Mouse (Mus musculus): ENCODE results near the gene Clec2e.
A peak's percentile ranks its signal among the peaks of the same experiment; 100 is the strongest.
"Not testable (repeated sequence)": the region's sequence is repeated elsewhere in the genome, so short reads cannot be mapped to it uniquely, and the experiment has no call there.

The Clec2e gene

DNA sequence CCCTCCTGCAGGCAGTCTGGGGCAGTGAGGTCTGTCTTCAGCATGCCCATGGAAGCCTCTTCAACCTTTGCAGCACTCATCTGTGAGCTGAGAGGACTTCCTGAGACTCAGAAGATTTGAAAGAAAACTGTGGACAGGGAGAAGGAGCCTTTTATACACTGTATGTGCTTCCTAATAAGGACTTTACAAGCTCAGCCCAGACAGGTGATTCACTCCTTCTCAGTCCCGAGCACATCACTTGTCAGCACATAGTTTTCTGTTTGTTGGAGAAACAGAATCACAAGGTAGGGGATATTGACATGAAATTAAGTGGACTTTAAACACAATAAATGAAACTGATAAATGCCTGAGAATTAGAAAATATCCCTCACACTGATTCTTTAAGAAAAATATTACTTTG lies at the start of gene Clec2e:
Gene Clec2e (minus strand): TSS at position 120 of the 400 bp plus-strand sequence.
- DNase-seq (ENCODE audit: low read depth in 2 of 2, low spot score in 2 of 2): not testable (repeated sequence)

DNA sequence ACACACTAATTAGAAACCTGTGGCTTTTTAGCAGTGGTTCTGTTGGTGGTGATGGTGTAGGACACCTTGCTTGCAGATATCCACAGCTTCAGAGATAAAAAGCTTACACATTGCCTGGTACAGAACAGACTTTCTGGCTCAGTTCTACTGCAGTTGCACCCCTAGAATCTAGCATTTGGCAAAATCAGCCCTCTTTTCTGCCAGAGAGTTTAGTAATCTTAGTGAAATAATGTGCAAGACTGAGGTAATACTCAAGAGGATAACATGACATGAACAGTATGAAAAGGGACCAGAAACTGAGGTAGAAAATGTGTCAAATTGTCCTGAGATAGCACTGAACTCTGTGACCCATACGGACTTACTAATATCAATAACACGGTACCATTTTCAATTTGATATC lies 46.1 kb upstream of the Clec2e start:
- no peak for DNase-seq (ENCODE audit: low read depth in 2 of 2, low spot score in 2 of 2)

DNA sequence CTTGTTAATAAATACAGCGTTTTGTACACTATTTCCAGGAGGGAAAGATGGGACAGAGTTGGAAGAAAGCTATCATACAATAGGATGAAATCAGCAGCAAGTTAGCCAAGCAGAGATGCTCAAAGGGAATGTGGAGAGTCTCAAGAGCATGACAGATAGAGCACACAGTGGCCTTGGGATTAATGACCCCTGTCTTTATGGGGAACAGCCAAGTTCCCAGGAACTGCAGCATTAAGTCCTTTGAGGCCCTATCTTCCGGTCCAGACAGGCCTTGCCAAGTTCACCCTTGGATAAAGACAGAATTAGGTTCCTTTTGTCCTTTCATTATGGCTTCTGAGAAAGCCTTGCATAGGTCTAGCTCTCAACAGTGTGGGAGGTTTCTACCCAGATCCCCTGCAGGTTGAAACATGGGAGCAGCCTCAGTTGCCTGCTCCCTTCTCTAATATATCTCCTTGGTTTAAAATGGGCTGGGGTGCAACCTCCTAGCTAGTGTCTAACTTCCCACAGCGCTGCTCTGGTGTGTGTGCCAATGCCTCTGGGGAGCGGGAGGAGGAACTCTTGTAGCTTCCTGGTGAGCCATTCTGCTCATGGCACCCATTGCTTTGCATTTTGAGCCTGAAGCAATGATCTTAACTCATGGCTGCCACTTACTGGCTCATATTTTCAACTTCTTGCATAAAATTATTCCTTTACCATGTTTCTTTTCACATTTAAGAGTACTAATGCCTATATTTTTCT lies 32.1 kb upstream of the Clec2e start:
- DNase-seq (ENCODE audit: low read depth in 2 of 2, low spot score in 2 of 2): no peak

DNA sequence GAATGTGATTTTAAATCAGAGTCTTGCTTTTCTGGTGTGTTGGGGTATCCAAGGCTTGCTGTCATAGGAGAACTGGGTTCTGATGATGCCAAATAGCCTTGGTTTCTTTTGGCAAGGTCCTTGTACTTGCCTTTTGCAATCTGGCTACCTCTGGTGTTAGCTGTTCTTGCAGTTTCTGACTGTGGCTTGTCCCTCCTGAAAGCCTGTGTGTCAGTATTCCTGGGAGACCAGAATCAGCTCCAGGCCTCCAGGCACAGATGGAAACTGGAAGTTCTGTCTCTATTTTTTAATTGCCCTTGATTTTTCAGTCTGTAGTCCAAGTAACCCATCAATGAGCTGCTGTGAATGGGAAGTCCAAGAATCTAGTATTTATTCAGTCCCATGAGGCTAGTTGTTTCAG lies 26.1 kb upstream of the Clec2e start:
- no peak for DNase-seq (ENCODE audit: low read depth in 2 of 2, low spot score in 2 of 2)

DNA sequence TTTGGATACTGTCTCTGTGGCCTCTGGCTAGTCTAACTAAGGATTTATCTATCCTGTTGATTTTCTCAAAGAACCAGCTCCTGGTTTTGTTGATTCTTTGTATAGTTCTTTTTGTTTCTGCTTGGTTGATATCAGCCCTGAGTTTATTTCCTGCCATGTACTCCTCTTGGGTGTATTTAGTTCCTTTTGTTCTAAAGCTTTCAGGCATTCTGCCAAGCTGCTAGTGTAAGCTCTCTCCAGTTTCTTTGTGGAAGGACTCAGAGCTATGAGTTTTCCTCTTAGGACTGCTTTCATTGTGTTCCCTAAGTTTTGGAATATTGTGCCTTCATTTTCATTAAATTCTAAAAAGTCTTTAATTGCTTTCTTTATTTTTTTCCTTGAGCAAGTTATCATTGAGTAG lies 23.8 kb upstream of the Clec2e start:
- not testable (repeated sequence) for DNase-seq (ENCODE audit: low read depth in 2 of 2, low spot score in 2 of 2)

DNA sequence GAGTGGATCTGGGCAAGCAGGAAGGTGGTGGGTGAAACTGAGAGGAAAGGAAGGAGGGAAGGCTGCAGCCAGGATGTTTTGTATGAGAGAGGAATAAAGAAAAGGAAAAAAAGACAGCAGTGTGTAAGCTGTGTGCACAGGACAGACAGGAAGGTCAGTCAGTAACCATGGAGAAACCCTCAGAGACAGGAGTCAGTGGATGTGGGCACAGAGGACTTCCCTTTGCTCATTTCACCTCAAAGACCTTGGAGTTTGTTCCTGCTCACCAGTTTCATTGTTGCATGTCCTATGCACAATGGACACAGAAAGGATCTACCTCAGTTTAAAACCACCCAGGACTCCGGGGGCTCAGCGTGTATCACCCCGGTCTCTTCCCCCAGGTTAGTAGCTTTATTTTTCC lies 15.5 kb upstream of the Clec2e start:
- no peak for DNase-seq (ENCODE audit: low read depth in 2 of 2, low spot score in 2 of 2)

DNA sequence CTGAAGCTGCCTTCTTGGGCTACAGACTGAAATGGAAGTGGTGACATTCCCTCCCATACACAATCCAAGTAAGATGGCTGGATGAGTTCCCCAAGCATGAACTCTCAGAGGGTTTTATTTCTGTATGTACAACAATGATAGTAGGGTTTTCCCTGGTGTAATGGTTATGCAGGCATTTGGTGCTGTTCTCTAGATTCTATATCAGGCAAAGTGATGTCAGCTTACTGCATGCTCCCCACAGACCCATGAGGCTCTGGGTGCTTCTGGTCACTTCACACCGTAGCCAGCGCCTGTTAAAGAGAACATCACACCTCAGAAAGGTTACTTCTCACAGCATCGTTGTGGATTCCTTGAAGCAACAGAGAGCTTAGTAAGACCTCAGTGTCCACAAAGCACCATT lies 13.5 kb upstream of the Clec2e start:
- DNase-seq (ENCODE audit: low read depth in 2 of 2, low spot score in 2 of 2): not testable (repeated sequence)

DNA sequence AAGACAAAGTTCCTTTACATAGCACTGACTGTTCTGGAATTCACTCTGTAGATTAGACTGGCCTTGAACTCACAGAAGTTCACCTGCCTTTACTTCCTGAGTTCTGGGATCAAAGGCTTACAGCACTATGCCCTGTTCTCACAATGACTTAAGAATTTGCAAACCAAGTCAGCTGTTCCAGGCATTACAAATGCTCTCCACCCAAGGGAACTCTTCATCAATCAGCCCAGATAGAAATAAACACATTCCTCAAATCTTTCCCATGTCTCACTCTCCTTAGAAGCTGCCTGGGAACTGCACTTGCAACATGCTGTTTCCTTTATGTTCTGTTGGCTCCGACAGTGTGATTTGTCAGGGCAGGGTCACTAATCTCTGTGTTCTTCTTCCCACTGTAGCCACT lies 13.1 kb upstream of the Clec2e start:
- no peak for DNase-seq (ENCODE audit: low read depth in 2 of 2, low spot score in 2 of 2)

DNA sequence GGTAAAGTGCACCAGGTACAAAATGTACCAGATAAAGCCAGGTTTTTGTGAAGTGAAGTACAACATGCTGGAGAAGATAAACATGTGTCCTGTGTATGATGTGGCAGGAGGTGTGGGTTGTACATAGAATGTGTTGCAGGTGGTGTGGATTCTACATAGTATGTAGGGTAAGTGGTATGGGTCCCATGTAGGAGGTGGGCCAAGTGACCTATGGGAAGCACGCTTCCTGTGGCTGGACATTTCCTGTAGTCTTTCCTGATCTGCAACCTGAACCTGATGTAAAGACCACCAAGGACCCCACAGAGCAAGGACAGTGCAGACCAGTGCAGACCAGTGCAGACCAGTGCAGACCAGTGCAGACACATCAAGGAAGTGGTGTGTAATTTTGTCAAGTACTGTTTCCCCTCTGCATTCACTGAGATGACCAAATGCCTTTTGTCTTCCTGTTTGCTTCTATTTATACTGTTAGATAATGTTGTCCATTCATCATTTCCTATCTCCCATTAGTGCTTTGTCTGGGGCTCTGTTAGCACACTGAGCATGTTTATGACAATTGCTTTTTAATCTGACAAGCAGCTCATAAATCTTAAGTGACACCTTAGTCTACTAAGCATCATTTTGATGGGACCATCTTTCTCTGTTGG lies 12.4 kb upstream of the Clec2e start:
- DNase-seq (ENCODE audit: low read depth in 2 of 2, low spot score in 2 of 2): no peak

DNA sequence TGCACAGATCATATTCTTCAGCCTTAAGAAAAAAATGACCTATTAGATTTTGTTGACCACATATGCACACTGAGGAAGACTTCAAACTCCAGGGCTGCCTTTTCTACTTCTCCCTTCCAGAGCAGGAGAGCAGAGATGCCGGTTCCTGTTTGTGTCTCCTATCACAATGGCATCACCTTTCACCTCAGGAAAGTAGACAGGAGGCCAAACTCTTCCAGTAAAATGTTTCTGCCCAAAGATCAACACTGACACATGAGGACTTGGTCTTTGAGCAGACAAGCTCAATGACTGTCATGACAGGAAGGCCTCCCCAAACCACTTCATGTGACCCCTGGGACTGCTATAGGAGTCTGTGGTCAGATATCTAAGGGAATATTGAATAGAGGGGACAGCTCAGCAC lies 11.8 kb upstream of the Clec2e start:
- no peak for DNase-seq (ENCODE audit: low read depth in 2 of 2, low spot score in 2 of 2)

DNA sequence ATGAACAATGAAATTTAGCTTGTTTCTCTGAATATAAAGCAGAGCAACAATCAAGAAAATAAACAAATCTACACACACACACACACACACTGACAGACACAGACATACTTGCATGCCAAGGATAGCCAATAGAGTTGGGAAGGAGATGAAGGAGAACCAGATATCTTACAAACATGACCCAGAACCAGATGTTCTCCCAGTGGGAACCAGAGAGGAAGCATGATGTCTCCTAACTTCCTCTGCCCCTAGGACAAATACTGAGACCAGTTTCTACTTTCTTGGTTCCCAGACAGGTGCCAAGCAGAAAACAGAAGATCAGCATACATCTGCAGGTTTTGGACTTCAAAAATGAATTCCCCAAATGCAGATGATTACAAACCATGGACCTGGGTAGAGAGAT lies 7.2 kb upstream of the Clec2e start:
- DNase-seq (ENCODE audit: low read depth in 2 of 2, low spot score in 2 of 2): no peak

DNA sequence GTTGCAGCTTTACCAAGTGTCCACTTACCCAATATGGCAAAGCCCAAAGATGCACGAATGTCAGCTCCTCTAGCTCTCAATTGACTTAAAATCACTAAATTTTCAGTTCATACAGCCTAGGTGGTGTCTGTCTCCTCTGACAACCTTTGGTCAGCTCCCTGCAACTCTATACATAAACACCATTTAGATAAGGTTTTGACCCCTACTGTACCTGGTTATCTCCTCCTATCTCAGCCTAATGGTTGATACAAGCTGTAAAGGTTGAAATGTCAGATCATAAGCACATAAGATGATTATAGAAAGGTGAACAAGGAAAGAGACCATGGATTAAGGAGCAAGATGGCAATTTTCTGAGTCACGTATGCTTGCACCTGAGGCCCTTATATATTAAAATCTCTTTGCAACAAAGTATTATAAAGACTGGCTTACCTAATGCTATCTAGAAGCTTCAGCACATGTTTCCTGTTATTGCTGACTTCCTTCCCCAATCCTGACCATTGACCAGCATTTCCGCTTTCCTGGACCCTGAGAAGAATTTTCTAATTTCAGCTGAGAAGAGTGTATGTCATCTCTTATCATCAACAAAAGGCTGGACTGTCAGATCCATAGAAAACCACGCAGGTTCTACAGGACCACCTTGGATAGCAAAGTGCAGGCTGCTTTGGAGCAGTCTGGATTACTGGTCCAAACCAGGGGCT lies 2.3 kb upstream of the Clec2e start:
- DNase-seq (ENCODE audit: low read depth in 2 of 2, low spot score in 2 of 2): no peak

DNA sequence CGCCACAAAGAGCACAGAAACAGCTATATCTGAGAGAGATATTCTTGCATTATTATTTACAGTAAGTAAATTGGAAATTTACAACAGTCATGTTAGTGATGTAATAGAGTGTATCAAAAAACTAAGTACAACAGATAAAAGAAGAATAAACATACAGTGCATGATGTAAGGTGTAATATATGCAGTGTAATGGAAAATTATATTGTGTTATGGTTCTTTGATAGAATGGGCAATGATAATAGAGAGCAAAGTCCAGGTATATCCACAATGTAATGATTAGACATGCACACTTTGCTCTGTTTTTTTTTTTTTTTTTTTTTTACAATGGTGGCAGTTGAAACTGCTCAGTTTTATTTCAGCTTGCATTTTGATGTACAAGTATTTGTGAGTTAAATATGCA lies 891 bp upstream of the Clec2e start:
- DNase-seq (ENCODE audit: low read depth in 2 of 2, low spot score in 2 of 2): no peak

DNA sequence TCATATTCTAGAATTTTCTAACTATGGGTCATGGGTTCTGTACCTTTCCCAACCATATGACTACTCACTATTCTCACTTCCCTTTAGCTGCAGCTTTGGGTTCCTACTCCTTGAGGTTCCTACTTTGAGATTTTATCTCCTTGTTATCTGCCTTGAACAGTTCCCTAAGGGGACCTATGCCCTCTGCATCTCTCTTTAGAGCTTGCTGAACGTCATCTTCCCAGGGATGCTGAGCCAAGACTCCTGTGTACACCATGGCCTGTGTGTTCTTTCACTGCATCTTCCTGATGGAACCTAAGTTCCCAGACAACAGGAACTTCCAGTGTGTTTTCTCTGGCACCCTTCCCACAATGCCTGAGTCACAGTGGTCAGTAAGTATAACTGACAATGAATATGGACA lies 2.8 kb downstream of the Clec2e start:
- no peak for DNase-seq (ENCODE audit: low read depth in 2 of 2, low spot score in 2 of 2)

DNA sequence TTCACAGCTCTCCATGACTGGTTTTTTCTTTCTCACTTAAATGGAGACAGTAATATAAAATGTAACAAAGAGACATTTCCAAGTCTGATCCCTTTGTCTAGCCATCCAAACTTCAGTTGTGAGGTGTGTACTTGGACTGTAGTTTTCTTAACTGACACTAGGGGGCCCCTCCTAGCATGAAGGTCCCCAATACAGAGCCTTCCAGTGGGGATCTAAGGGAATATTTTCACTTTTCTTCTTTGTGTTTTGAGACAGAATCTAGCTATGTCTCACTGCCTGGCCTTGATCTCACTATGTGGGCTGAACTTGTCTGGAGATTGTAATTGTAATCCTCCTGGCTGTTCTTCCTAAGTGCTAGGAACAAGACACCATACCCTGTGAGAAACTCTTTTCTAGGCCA lies 5.5 kb downstream of the Clec2e start:
- peak; percentile 23 to 40 for DNase-seq (ENCODE audit: low read depth in 2 of 2, low spot score in 2 of 2)

DNA sequence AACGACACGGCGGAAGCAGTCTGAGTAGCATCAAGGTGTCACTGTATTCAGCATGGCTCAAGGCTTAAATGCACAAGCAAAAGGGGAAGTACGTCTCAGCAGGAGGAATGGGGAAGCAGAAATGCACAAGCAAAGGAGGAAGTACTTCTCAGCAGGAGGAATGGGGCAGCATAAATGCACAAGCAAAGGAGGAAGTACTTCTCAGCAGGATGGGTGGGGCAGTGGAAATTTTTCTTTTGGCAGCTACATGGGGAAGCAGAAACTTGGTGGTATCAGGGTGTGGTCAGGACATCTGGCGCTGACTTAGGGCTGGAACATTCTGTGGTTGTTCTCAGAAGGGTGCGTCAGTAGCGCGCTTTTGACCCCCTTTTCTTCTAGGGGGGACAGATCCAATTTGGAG lies 12.1 kb downstream of the Clec2e start:
- not testable (repeated sequence) for DNase-seq (ENCODE audit: low read depth in 2 of 2, low spot score in 2 of 2)

DNA sequence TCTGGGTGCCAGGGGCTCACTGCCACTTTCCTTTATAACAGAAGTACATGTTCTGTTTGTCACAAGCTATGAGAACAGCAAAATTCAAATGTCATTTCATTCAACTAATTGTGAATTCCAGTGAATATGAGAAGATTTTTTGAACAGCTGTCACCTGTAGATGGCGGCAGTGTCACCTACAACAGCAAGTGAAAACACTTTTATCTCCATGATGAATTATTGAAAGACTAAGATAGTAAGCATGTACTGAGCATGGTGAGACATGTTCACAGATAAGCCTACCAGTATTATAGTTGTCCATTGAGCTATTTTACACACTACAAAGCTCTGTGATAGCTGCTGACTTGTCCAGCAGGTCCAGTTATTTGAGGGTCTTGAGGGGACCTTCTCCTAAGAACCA lies 12.6 kb downstream of the Clec2e start:
- peak; percentile 7 to 46 for DNase-seq (ENCODE audit: low read depth in 2 of 2, low spot score in 2 of 2)

DNA sequence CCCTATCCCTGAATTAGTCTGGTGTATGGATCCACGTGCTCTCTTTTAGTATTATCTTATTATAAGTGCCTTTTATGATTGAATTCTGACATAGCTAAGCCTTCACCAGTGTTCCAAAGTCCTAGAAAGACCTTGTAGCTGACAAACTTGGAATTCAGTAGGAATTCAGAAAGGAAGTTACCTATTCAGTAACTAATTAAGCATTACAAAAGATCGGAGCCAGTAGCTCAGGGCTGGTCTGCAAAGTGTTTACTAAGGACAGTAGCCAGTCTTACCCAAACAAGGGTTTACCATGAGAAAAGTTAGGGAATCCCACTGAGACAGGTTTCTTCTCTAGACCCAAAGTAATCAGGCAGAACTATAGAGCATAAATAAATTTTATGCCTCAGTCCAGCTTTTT lies 14.7 kb downstream of the Clec2e start:
- DNase-seq (ENCODE audit: low read depth in 2 of 2, low spot score in 2 of 2): not testable (repeated sequence)

DNA sequence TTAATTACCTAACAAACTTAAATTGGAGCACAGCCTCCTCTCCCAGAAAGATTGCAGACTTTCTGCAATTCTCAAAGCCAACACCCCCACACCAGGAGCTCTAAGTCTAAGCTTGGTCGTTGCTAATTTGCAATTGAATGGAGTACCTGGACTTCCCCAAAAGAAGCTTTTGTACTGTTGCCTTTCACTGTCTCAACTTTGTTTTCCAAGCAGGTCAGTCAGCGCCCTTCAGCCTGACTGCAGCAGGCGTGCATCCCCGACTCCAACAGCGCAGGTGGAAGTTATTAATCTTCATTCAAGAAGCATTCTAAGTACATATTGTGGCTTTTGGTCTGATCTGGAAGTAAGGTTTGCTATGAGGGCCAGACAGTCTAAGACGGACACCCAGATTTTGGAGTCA lies 15.6 kb downstream of the Clec2e start:
- no peak for DNase-seq (ENCODE audit: low read depth in 2 of 2, low spot score in 2 of 2)

DNA sequence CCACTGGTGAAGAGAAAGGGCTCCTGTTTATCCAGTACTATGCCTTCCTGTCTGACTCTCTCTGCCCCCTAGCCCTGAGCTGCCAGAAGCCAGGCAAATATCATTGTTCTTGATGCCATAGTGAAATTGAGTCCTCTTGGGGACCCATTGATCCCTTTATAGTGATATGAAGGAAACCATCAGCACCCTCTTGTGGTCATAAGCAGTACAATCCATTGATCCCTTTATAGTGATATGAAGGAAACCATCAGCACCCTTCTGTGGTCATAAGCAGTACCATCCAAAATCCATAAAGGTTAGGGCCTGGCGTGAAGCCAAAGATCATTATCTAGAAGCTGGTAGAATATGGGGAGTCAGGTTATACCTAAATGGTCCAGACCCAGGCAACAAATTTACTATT lies 33.7 kb downstream of the Clec2e start:
- peak; percentile 66 to 77 for DNase-seq (ENCODE audit: low read depth in 2 of 2, low spot score in 2 of 2)

DNA sequence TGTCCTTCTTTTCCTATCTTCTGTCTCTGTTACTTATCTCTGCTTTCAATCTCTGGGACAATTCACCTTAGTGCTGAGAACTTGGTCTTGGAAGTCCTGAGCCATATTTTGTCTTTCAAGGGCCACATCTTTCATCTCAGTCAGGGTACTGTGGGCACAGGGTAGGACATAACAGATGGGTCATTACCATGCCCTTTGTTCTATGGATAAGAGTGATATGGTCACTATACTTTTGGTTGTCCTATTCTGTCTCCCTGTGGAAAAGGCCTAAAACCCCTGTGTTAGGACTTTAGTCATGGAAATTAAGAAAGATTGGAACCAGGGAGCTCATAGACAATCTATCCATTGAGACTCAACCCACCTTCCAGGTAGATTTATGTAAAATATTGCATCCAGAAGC lies 34.2 kb downstream of the Clec2e start:
- DNase-seq (ENCODE audit: low read depth in 2 of 2, low spot score in 2 of 2): no peak

DNA sequence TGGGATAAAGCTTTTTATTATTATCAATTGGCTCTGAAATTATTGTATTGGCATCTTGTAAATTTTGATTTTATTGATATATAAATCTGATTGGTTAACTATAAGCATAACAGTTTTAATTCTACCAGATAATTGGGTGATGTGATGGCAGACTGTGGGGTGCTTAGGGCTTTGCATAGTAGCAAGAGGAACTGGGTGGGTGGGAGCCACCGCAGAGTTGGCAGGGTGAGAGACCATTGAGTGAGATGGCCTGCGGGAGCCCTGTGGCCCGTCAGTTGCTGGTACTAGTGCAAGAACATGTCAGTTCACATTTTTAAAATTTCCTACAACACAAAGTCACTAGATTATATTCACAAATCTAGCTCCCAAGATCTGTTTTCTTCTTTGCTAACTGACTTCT lies 34.9 kb downstream of the Clec2e start:
- no peak for DNase-seq (ENCODE audit: low read depth in 2 of 2, low spot score in 2 of 2)

Measured in CD8-positive naive resting alpha-beta T cell, adult 2 months (primary cell).